Mouse (Mus musculus) embryonic stem cell, embryonic (primary cell): ENCODE results near the gene Vmn2r23.
"Not testable (repeated sequence)": the region's sequence is repeated elsewhere in the genome, so short reads cannot be mapped to it uniquely, and the experiment has no call there.

Experiments
- CTCF ChIA-PET, 4 experiments: fragments of 300-600 bp in 2 of 4; fragments of 350-600 bp in 2 of 4; sonication (Branson Sonifier 250); formaldehyde crosslinking; loops; one replicate each; lab custom pipeline; 2022; ENCODE audit warnings: inconsistent platforms in 2 of 4; lab: Charles Lee
- POLR2A ChIA-PET, 4 experiments: fragments of 300-600 bp in 2 of 4; fragments of 350-600 bp in 2 of 4; sonication (Branson Sonifier 250); formaldehyde crosslinking; loops; one replicate each; lab custom pipeline; 2022; ENCODE audit warnings: antibody characterized with exemption in 4 of 4, inconsistent platforms in 1 of 4; lab: Charles Lee

The Vmn2r23 gene

GRCm38 (mm10) chr6:123702370-123702769 is at the start of gene Vmn2r23:
TSS of gene Vmn2r23 (plus strand) at chr6:123702670.
- ChIA-PET CTCF (no interaction called here), POLR2A (no interaction called here)

GRCm38 (mm10) chr6:123657040-123657439 is 45.4 kb upstream of the Vmn2r23 start:
- POLR2A ChIA-PET, result no interaction called here
- CTCF ChIA-PET, result interaction anchor here in 2 of 4 experiments (0.6 to 1.0 kb wide), 2 partner anchors 137 to 603 kb away, joined by 3 to 4 read pairs; no protein-coding TSS in a partner anchor

- CTCF ChIA-PET, result not testable (repeated sequence)
- POLR2A ChIA-PET, result interaction anchor here in 1 of 4 experiments (0.6 kb wide), 1 partner anchor 1312 kb away, joined by 3 read pairs; the partner anchor contains the start of gene Zfp384
Observed at GRCm38 (mm10) chr6:123696639-123697038, 5.8 kb upstream of the Vmn2r23 start.

- ChIA-PET POLR2A (interaction anchor here in 1 of 4 experiments (0.6 kb wide), 1 partner anchor 1312 kb away, joined by 3 read pairs; the partner anchor contains the start of gene Zfp384), CTCF (no interaction called here)
Observed at GRCm38 (mm10) chr6:123697213-123697612, 5.3 kb upstream of the Vmn2r23 start.

GRCm38 (mm10) chr6:123770031-123770430 is 67.6 kb downstream of the Vmn2r23 start:
- CTCF ChIA-PET, result no interaction called here
- POLR2A ChIA-PET, result no interaction called here

- ChIA-PET POLR2A (no interaction called here), CTCF (no interaction called here)
Observed at GRCm38 (mm10) chr6:123778579-123778978, 76.1 kb downstream of the Vmn2r23 start, which contains the start of gene Vmn2r24. TSS of gene Vmn2r24 (plus strand) at chr6:123778879.

GRCm38 (mm10) chr6:123784857-123785256 is 82.4 kb downstream of the Vmn2r23 start:
- ChIA-PET POLR2A (no interaction called here), CTCF (no interaction called here)

- CTCF ChIA-PET, result interaction anchor here (0.6 to 1.1 kb wide), 7 partner anchors 16 to 1165 kb away, joined by 3 to 9 read pairs (median 3); partner anchors contain the start of gene Necap1 (in 1 of the 4)
- POLR2A ChIA-PET, result no interaction called here
Observed at GRCm38 (mm10) chr6:123793746-123794145, 91.3 kb downstream of the Vmn2r23 start.
